Mouse (Mus musculus) MEL (cell line): ENCODE measurements around the gene Srrm2. TPM values are rescaled to one million over a fixed set of nuclear protein-coding genes. Genes with fewer than 3 reads are reported as not detected.

Experiments used
- DNase-seq: peaks from one replicate; pipeline ENCODE4 v3.0.0; 2011; ENCODE audit warnings: low read depth, low spot score
- H3K27ac ChIP-seq: 2 replicates; pipeline ENCODE4 v1.5.1; 2012; ENCODE audit warnings: low read depth, mild to moderate bottlenecking, control low read depth, low read length, moderate library complexity; ENCODE audit not compliant: control insufficient read depth
- H3K27me3 ChIP-seq, 2 experiments: fragments of 150-350 bp in 1 of 2; sonication (generic) in 1 of 2; 2 replicates each; pipeline ENCODE4 v1.6.1; 2012; ENCODE audit warnings: low read length in 2 of 2, mild to moderate bottlenecking in 2 of 2, improper control_type of control experiment in 1 of 2, moderate library complexity in 1 of 2; ENCODE audit not compliant: insufficient read depth in 2 of 2, control insufficient read depth in 1 of 2
- H3K36me3 ChIP-seq, 2 experiments: 2 replicates each; pipeline ENCODE4 v1.6.1; 2012 to 2014; ENCODE audit warnings: low read length in 2 of 2, improper control_type of control experiment in 1 of 2, inconsistent platforms in 1 of 2, mild to moderate bottlenecking in 1 of 2; ENCODE audit not compliant: insufficient read depth in 2 of 2, control insufficient read depth in 1 of 2
- H3K4me1 ChIP-seq, 2 experiments: fragments of 150-350 bp in 1 of 2; sonication (generic) in 1 of 2; 2 replicates each; pipeline ENCODE4 v1.6.1; 2012; ENCODE audit warnings: low read length in 2 of 2, improper control_type of control experiment in 1 of 2, mild to moderate bottlenecking in 1 of 2; ENCODE audit not compliant: insufficient read depth in 2 of 2, control insufficient read depth in 1 of 2
- H3K4me3 ChIP-seq, 2 experiments: fragments of 150-350 bp in 1 of 2; sonication (generic) in 1 of 2; 2 replicates each; pipeline ENCODE4 v1.5.1; 2012; ENCODE audit warnings: low read depth in 2 of 2, low read length in 2 of 2, mild to moderate bottlenecking in 2 of 2, moderate library complexity in 2 of 2, control low read depth in 1 of 2, improper control_type of control experiment in 1 of 2; ENCODE audit not compliant: control insufficient read depth in 1 of 2, insufficient read depth in 1 of 2
- H3K79me2 ChIP-seq: 2 replicates; pipeline ENCODE4 v1.6.1; 2012; ENCODE audit warnings: mild to moderate bottlenecking, low read length, moderate library complexity; ENCODE audit not compliant: control insufficient read depth, poor library complexity, insufficient read depth
- H3K9ac ChIP-seq: 2 replicates; pipeline ENCODE4 v1.6.1; 2012; ENCODE audit warnings: low read depth, mild to moderate bottlenecking, control low read depth, low read length, moderate library complexity; ENCODE audit not compliant: control insufficient read depth, poor library complexity, severe bottlenecking
- H3K9me3 ChIP-seq: fragments of 150-350 bp; sonication (generic); replicated peaks from 2 replicates; pipeline ENCODE4 v1.6.1; 2012; ENCODE audit warnings: mild to moderate bottlenecking, low read length, improper control_type of control experiment, moderate library complexity; ENCODE audit not compliant: insufficient read depth
- BHLHE40 ChIP-seq: IDR thresholded peaks from 2 replicates; pipeline ENCODE4 v1.6.1; 2012; ENCODE audit warnings: low read depth, mild to moderate bottlenecking, inconsistent platforms, low read length, improper control_type of control experiment, borderline replicate concordance
- CHD1 ChIP-seq: IDR thresholded peaks from 2 replicates; pipeline ENCODE4 v1.6.1; 2012; ENCODE audit warnings: low read depth, mild to moderate bottlenecking, inconsistent platforms, low read length, improper control_type of control experiment
- CHD2 ChIP-seq: IDR thresholded peaks from 2 replicates; pipeline ENCODE4 v1.6.1; 2011; ENCODE audit warnings: low read length, improper control_type of control experiment
- CTCF ChIP-seq, 3 experiments: IDR thresholded peaks in 2 of 3; conservative IDR thresholded peaks in 1 of 3; 2 replicates each; pipeline ENCODE4 v1.5.1; 2011 to 2012; ENCODE audit warnings: low read length in 3 of 3, low read depth in 2 of 3, mild to moderate bottlenecking in 2 of 3, improper control_type of control experiment in 1 of 3, inconsistent platforms in 1 of 3, mixed read lengths in 1 of 3, moderate library complexity in 1 of 3; ENCODE audit not compliant: control insufficient read depth in 1 of 3, insufficient read depth in 1 of 3, poor library complexity in 1 of 3, severe bottlenecking in 1 of 3
- E2F4 ChIP-seq: IDR thresholded peaks from 2 replicates; pipeline ENCODE4 v1.6.1; 2011; ENCODE audit warnings: low read depth, low read length, improper control_type of control experiment, borderline replicate concordance
- ELF1 ChIP-seq: IDR thresholded peaks from 2 replicates; pipeline ENCODE4 v1.6.1; 2014; ENCODE audit warnings: low read depth, mild to moderate bottlenecking, inconsistent platforms, low read length, improper control_type of control experiment, moderate library complexity
- EP300 ChIP-seq, 2 experiments: IDR thresholded peaks; 2 replicates each; pipeline ENCODE4 v1.6.1; 2011; ENCODE audit warnings: improper control_type of control experiment in 2 of 2, low read length in 2 of 2, low read depth in 1 of 2, mild to moderate bottlenecking in 1 of 2
- ETS1 ChIP-seq: IDR thresholded peaks from 2 replicates; pipeline ENCODE4 v1.6.1; 2012; ENCODE audit warnings: low read depth, mild to moderate bottlenecking, inconsistent platforms, low read length, improper control_type of control experiment, moderate library complexity
- GABPA ChIP-seq: IDR thresholded peaks from 2 replicates; pipeline ENCODE4 v1.6.1; 2012; ENCODE audit warnings: low read depth, mild to moderate bottlenecking, inconsistent platforms, low read length, improper control_type of control experiment, moderate library complexity
- HCFC1 ChIP-seq: IDR thresholded peaks from 2 replicates; pipeline ENCODE4 v1.6.1; 2012; ENCODE audit warnings: low read depth, mild to moderate bottlenecking, inconsistent platforms, low read length, improper control_type of control experiment, moderate library complexity
- KAT2A ChIP-seq: conservative IDR thresholded peaks from 2 replicates; pipeline ENCODE4 v1.6.1; 2012; ENCODE audit warnings: low read depth, low read length, improper control_type of control experiment, inconsistent platforms
- MAX ChIP-seq: IDR thresholded peaks from 2 replicates; pipeline ENCODE4 v1.6.1; 2011; ENCODE audit warnings: low read length, improper control_type of control experiment
- MXI1 ChIP-seq: IDR thresholded peaks from 2 replicates; pipeline ENCODE4 v1.6.1; 2011; ENCODE audit warnings: mild to moderate bottlenecking, low read depth, low read length, improper control_type of control experiment
- MYB ChIP-seq: IDR thresholded peaks from 2 replicates; pipeline ENCODE4 v1.6.1; 2011; ENCODE audit warnings: mild to moderate bottlenecking, low read depth, low read length, improper control_type of control experiment
- MYC ChIP-seq: IDR thresholded peaks from 2 replicates; pipeline ENCODE4 v1.6.1; 2011; ENCODE audit warnings: low read depth, mild to moderate bottlenecking, low read length, improper control_type of control experiment, moderate library complexity
- NELFE ChIP-seq: IDR thresholded peaks from 2 replicates; pipeline ENCODE4 v1.6.1; 2011; ENCODE audit warnings: low read depth, low read length, improper control_type of control experiment
- NRF1 ChIP-seq: IDR thresholded peaks from 2 replicates; pipeline ENCODE4 v1.6.1; 2014; ENCODE audit warnings: low read depth, mild to moderate bottlenecking, inconsistent platforms, low read length, improper control_type of control experiment, moderate library complexity; ENCODE audit not compliant: poor library complexity, insufficient read depth, severe bottlenecking
- POLR2A ChIP-seq, 2 experiments: IDR thresholded peaks; 2 replicates each; pipeline ENCODE4 v1.6.1; 2011 to 2012; ENCODE audit warnings: low read length in 2 of 2, mild to moderate bottlenecking in 2 of 2, control low read depth in 1 of 2, improper control_type of control experiment in 1 of 2, low read depth in 1 of 2, moderate library complexity in 1 of 2; ENCODE audit not compliant: control insufficient read depth in 1 of 2, insufficient read depth in 1 of 2, poor library complexity in 1 of 2
- POLR2AphosphoS2 ChIP-seq: IDR thresholded peaks from 2 replicates; pipeline ENCODE4 v1.6.1; 2011; ENCODE audit warnings: low read length, improper control_type of control experiment
- POLR2AphosphoS5 ChIP-seq: IDR thresholded peaks from 2 replicates; pipeline ENCODE4 v1.6.1; 2012; ENCODE audit warnings: low read depth, borderline replicate concordance, mild to moderate bottlenecking, inconsistent platforms, low read length, moderate library complexity, mixed read lengths
- RAD21 ChIP-seq: IDR thresholded peaks from 2 replicates; pipeline ENCODE4 v1.6.1; 2011; ENCODE audit warnings: mild to moderate bottlenecking, low read depth, low read length, improper control_type of control experiment
- SIN3A ChIP-seq: IDR thresholded peaks from 2 replicates; pipeline ENCODE4 v1.6.1; 2012; ENCODE audit warnings: low read length, improper control_type of control experiment, inconsistent platforms
- SMC3 ChIP-seq: IDR thresholded peaks from 2 replicates; pipeline ENCODE4 v1.6.1; 2011; ENCODE audit warnings: low read depth, low read length, improper control_type of control experiment
- TBP ChIP-seq: IDR thresholded peaks from 2 replicates; pipeline ENCODE4 v1.8.0; 2011; ENCODE audit warnings: low read depth, low read length, improper control_type of control experiment
- TCF12 ChIP-seq: IDR thresholded peaks from 2 replicates; pipeline ENCODE4 v1.6.1; 2014; ENCODE audit warnings: low read depth, mild to moderate bottlenecking, inconsistent platforms, low read length, improper control_type of control experiment, moderate library complexity
- USF1 ChIP-seq: IDR thresholded peaks from 2 replicates; pipeline ENCODE4 v1.6.1; 2014; ENCODE audit warnings: low read depth, mild to moderate bottlenecking, inconsistent platforms, low read length, improper control_type of control experiment, moderate library complexity
- ZC3H11A ChIP-seq: IDR thresholded peaks from 2 replicates; pipeline ENCODE4 v1.6.1; 2012; ENCODE audit warnings: low read depth, mild to moderate bottlenecking, inconsistent platforms, low read length, improper control_type of control experiment
- ZMIZ1 ChIP-seq: IDR thresholded peaks from 2 replicates; pipeline ENCODE4 v1.6.1; 2012; ENCODE audit warnings: low read depth, mild to moderate bottlenecking, inconsistent platforms, low read length, improper control_type of control experiment, moderate library complexity
- polyA plus RNA-seq, 2 experiments: library from polyadenylated mRNA; stranded (reverse) in 1 of 2; unstranded in 1 of 2; fragments of >175 nt in 1 of 2; fragments of >200 nt in 1 of 2; gene quantifications; 2 replicates each; pipeline versions ENCODE4 v1.2.1 to v1.2.4; 2012; ENCODE audit warnings: low replicate concordance in 2 of 2, low read depth in 1 of 2; ENCODE audit not compliant: insufficient read length in 2 of 2, insufficient read depth in 1 of 2, missing spikeins in 1 of 2
- total RNA-seq: library from RNA; depleted of rRNA; stranded (reverse); fragments of 300-350 nt; gene quantifications from 2 replicates; pipeline ENCODE4 v1.2.3, GENCODE M21; 2012

Srrm2 gene
- total and polyA plus RNA-seq, 3 experiments: 56.2 to 988 (median 505) TPM

DNA sequence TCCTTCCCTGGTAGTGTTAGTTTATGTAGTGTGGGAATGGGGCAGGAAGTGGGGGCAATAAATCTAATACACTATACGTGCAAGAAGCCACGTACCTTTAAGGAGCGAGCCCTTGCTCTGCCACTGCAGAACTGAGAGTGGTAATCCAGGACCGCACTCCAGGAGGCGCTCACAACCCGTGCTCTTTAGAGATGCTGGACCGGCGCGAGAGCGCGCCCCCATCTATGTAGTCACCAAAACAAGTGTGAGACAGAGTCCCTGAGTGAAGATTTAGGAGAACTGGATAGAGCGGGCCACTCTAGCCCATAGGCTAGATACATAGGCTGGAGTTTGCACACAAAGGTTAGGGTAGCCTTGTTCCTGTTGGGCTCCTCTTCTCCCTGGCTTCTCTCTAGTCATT is 16.2 kb upstream of the Srrm2 start:
- H3K36me3 ChIP-seq: peaks cover 0 to 6% of the 10 kb centered on the region in 2 experiments; a peak in 2 of 4 replicates
- TF ChIP-seq BHLHE40 (no peak), MYC (no peak), ZC3H11A (0 out of 2 replicates have a peak, but pooled peaks have one; percentile 6), TCF12 (no peak), NRF1 (no peak), ELF1 (no peak), CHD2 (no peak), SIN3A (no peak), CTCF (IDR thresholded peaks at IDR 0.05 in 2 of 3, conservative IDR thresholded peaks at IDR 0.05 in 1 of 3; ENCODE audit: control insufficient read depth in 1 of 3, insufficient read depth in 1 of 3, low read depth in 2 of 3, low read length in 3 of 3, poor library complexity in 1 of 3, severe bottlenecking in 1 of 3) (peak; percentile 17 to 39 (median 24); a peak in 3 of 6 replicates), HCFC1 (no peak), CHD1 (no peak), MYB (no peak), MXI1 (no peak), TBP (no peak), POLR2A (IDR thresholded peaks at IDR 0.05; ENCODE audit: control insufficient read depth in 1 of 2, insufficient read depth in 1 of 2, low read depth in 1 of 2, low read length in 2 of 2, poor library complexity in 1 of 2) (no peak), USF1 (no peak), POLR2AphosphoS5 (no peak), SMC3 (peak; percentile 24; the same call in 1 of the 2 replicates), MAX (no peak), RAD21 (peak; percentile 19), KAT2A (no peak)
- TF ChIP-seq, all 39 proteins: peak for 4
- H3K9me3 ChIP-seq: no peaks in the 10 kb centered on the region
- DNase-seq: no peak
- H3K27me3 ChIP-seq: no peaks in the 10 kb centered on the region; a peak in 2 of 4 replicates
- peaks cover 2% of the 10 kb centered on the region; the same call in 1 of the 2 replicates for H3K79me2 ChIP-seq
- H3K27ac ChIP-seq: no peak overlapping the region
- H3K4me1 ChIP-seq: peaks cover 0 to 2% of the 10 kb centered on the region in 2 experiments; a peak in 1 of 4 replicates
- H3K4me3 ChIP-seq: no peak overlapping the region
- no peak overlapping the region for H3K9ac ChIP-seq

- Histone ChIP-seq H3K36me3 (no peaks in the 10 kb centered on the region), H3K4me3 (no peak overlapping the region), H3K27me3 (no peaks in the 10 kb centered on the region; a peak in 2 of 4 replicates)
- no peak for DNase-seq
- no peak for TF ChIP-seq MXI1
- no peak for TF ChIP-seq POLR2A (IDR thresholded peaks at IDR 0.05; ENCODE audit: control insufficient read depth in 1 of 2, insufficient read depth in 1 of 2, low read depth in 1 of 2, low read length in 2 of 2, poor library complexity in 1 of 2)
- TF ChIP-seq ZMIZ1: no peak
- no peak for TF ChIP-seq POLR2AphosphoS2
- TF ChIP-seq CHD1: no peak
- TF ChIP-seq GABPA: no peak
- TF ChIP-seq NELFE: no peak
- TF ChIP-seq EP300 (IDR thresholded peaks at IDR 0.05; ENCODE audit: low read depth in 1 of 2, low read length in 2 of 2): no peak
- no peak for TF ChIP-seq CTCF (IDR thresholded peaks at IDR 0.05 in 2 of 3, conservative IDR thresholded peaks at IDR 0.05 in 1 of 3; ENCODE audit: control insufficient read depth in 1 of 3, insufficient read depth in 1 of 3, low read depth in 2 of 3, low read length in 3 of 3, poor library complexity in 1 of 3, severe bottlenecking in 1 of 3)
- TF ChIP-seq E2F4: no peak
- TF ChIP-seq ETS1: no peak
- TF ChIP-seq, all 39 proteins: peak for 0
- no peak overlapping the region for H3K27ac ChIP-seq
- peaks cover under 1% of the 10 kb centered on the region; the same call in 1 of the 2 replicates for H3K79me2 ChIP-seq
- H3K9ac ChIP-seq: no peak overlapping the region
- no peaks in the 10 kb centered on the region for H3K9me3 ChIP-seq
- H3K4me1 ChIP-seq: no peaks in the 10 kb centered on the region
Observed at GRCm38 (mm10) chr17:23776216-23776615, 14.1 kb upstream of the Srrm2 start.
